Mouse (Mus musculus) small intestine, adult 2 months (tissue): Measurements from ENCODE around the gene Sbpl. TPM values are rescaled to one million over a fixed set of nuclear protein-coding genes. Genes with fewer than 3 reads are reported as not detected.
"Not testable (repeated sequence)": the region's sequence is repeated elsewhere in the genome, so short reads cannot be mapped to it uniquely, and the experiment has no call there.

ENCODE experiments used
- H3K27ac ChIP-seq: fragments of 200-500 bp; 2 replicates; pipeline ENCODE4 v1.5.1; 2012; ENCODE audit warnings: low read depth, low read length, control low read depth, inconsistent platforms; ENCODE audit not compliant: insufficient read depth
- H3K27me3 ChIP-seq: fragments of 200-500 bp; 2 replicates; pipeline ENCODE4 v1.6.1; 2012; ENCODE audit warnings: mild to moderate bottlenecking, moderate library complexity, low read length, inconsistent platforms; ENCODE audit not compliant: control insufficient read depth, insufficient read depth
- H3K36me3 ChIP-seq: fragments of 200-500 bp; 2 replicates; pipeline ENCODE4 v1.6.1; 2012; ENCODE audit warnings: mild to moderate bottlenecking, low read length, control low read depth, inconsistent platforms; ENCODE audit not compliant: control insufficient read depth, insufficient read depth
- H3K4me1 ChIP-seq: fragments of 200-500 bp; 2 replicates; pipeline ENCODE4 v1.6.1; 2012; ENCODE audit warnings: low read length, inconsistent platforms, mixed read lengths; ENCODE audit not compliant: control insufficient read depth, insufficient read depth, insufficient read length
- H3K4me3 ChIP-seq: fragments of 200-500 bp; 2 replicates; pipeline ENCODE4 v1.5.1; 2012; ENCODE audit warnings: low read depth, mild to moderate bottlenecking, control low read depth, inconsistent platforms, low read length, moderate library complexity
- CTCF ChIP-seq: fragments of 200-500 bp; IDR thresholded peaks from 2 replicates; pipeline ENCODE4 v1.5.1; 2012; ENCODE audit warnings: low read depth, mild to moderate bottlenecking, control low read depth, inconsistent platforms, low read length, moderate library complexity, mixed read lengths; ENCODE audit not compliant: insufficient replicate concordance, insufficient read length; ENCODE audit errors: extremely low read depth
- POLR2A ChIP-seq: fragments of 200-500 bp; IDR thresholded peaks from 2 replicates; pipeline ENCODE4 v1.6.1; 2012; ENCODE audit warnings: low read depth, mild to moderate bottlenecking, control low read depth, inconsistent platforms, low read length, moderate library complexity
- WGBS: fragments of 180-500 bp; shearing (Covaris S2); methylation state at CpG from one replicate; pipeline ENCODE4 v1.1.7; 2018; 5-methylcytosine and 5-hydroxymethylcytosine counted together
- polyA plus RNA-seq: library from polyadenylated mRNA; depleted of rRNA; stranded (reverse); fragments of >200 nt; gene quantifications from 2 replicates; pipeline ENCODE4 v1.2.3, GENCODE M21; 2012; rRNA removed

The Sbpl gene
- polyA plus RNA-seq, 1 experiment = not detected

DNA sequence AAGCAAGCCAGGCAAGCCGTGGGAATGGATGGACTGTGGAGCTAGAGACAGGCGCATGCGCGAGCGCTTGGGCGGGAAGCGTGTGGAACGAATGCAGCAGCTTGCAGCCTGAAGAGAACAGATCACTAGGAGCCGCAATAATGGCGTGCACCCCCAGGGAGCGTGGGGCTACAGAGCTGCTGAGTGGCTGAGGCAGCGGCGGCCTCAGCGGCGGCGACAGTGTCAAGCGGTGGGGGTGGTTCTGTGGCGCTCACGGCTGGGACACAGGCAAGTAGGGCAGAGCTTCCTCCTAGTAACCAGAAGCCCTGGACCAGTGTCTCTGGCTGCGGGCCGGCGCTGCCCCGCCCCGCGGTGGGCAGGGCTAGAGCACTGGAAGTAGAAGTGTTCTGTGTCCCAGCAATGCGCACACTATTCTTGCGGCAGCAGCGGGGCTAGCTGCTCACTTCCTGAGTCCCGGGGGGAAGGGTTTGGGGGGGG is 30.5 kb downstream of the Sbpl start:
- peak overlapping the region; percentile 72 for H3K4me3 ChIP-seq
- no peaks in the 10 kb centered on the region for H3K27me3 ChIP-seq
- peak; percentile 84 for TF ChIP-seq POLR2A
- TF ChIP-seq CTCF = no peak
- no peaks in the 10 kb centered on the region; the same call in 1 of the 2 replicates for H3K4me1 ChIP-seq
- WGBS = under 1% methylated on average over 29 of the region's 29 CpGs
- no peaks in the 10 kb centered on the region for H3K36me3 ChIP-seq
- H3K27ac ChIP-seq = peak overlapping the region; percentile 50

- not testable (repeated sequence) for H3K27me3 ChIP-seq, H3K36me3 ChIP-seq, H3K4me1 ChIP-seq, H3K27ac ChIP-seq, H3K4me3 ChIP-seq
- WGBS = 64% methylated on average over 4 of the region's 4 CpGs
Measured at GRCm38 (mm10) chr17:23917158-23917557, 37.9 kb downstream of the Sbpl start, which contains the start of gene Dcpp3. Dcpp3 (plus strand) TSS chr17:23917458.

Other genes with a start within 250 kb of the Sbpl start
- gene 1520401A03Rik, start 232.5 kb downstream of the Sbpl start, polyA plus RNA-seq = not detected in 2 replicates
- 25.0 and 42.3 TPM in 2 replicates for gene Pkmyt1, start 228.9 kb downstream of the Sbpl start, polyA plus RNA-seq
- 112 and 152 TPM in 2 replicates for gene Paqr4, start 214.4 kb downstream of the Sbpl start, polyA plus RNA-seq
- gene Kremen2, start 209.4 kb downstream of the Sbpl start, polyA plus RNA-seq = 1.5 and 2.9 TPM in 2 replicates
- gene Flywch1, start 183.7 kb downstream of the Sbpl start, polyA plus RNA-seq = 16.5 and 34.1 TPM in 2 replicates
- gene Flywch2, start 169.2 kb downstream of the Sbpl start, polyA plus RNA-seq = 6.3 and 6.6 TPM in 2 replicates
- 197 and 439 TPM in 2 replicates for gene Srrm2, start 164.7 kb downstream of the Sbpl start, polyA plus RNA-seq
- 352 and 591 TPM in 2 replicates for gene Elob, start 126.1 kb downstream of the Sbpl start, polyA plus RNA-seq
- 0.27 and 0.77 TPM in 2 replicates for gene Prss33, start 119.2 kb downstream of the Sbpl start, polyA plus RNA-seq
- 166 and 292 TPM in 2 replicates for gene Prss32, start 111.4 kb downstream of the Sbpl start, polyA plus RNA-seq
- 0.56 and 3.4 TPM in 2 replicates for gene Prss41, start 111.1 kb downstream of the Sbpl start, polyA plus RNA-seq
- not detected in 2 replicates for gene Prss21, start 87.2 kb downstream of the Sbpl start, polyA plus RNA-seq
- gene Dcpp1, start 74.4 kb downstream of the Sbpl start, polyA plus RNA-seq = not detected in 2 replicates
- gene Dcpp2, start 74.4 kb downstream of the Sbpl start, polyA plus RNA-seq = not detected in 2 replicates
- gene Dcpp3, start 37.8 kb downstream of the Sbpl start, polyA plus RNA-seq = not detected in 2 replicates
- gene Sbp, start 13.6 kb downstream of the Sbpl start, polyA plus RNA-seq = not detected in 2 replicates
- gene Prss30, start 25.3 kb upstream of the Sbpl start, polyA plus RNA-seq = 22.9 and 150 TPM in 2 replicates
- gene Prss22, start 42.8 kb upstream of the Sbpl start, polyA plus RNA-seq = 0.06 and 0.25 TPM in 2 replicates
- 3.9 and 4.0 TPM in 2 replicates for gene Prss27, start 82.9 kb upstream of the Sbpl start, polyA plus RNA-seq
- gene Kctd5, start 118.2 kb upstream of the Sbpl start, polyA plus RNA-seq = 51.8 and 74.6 TPM in 2 replicates
- 10.8 and 12.7 TPM in 2 replicates for gene Pdpk1, start 195.7 kb upstream of the Sbpl start, polyA plus RNA-seq
- 61.6 and 187 TPM in 2 replicates for gene Amdhd2, start 208.5 kb upstream of the Sbpl start, polyA plus RNA-seq
- gene Atp6v0c, start 214.4 kb upstream of the Sbpl start, polyA plus RNA-seq = 549 and 948 TPM in 2 replicates